Mouse (Mus musculus) lung, postnatal 4 days (tissue): ENCODE results near the gene Got2.
"Not testable (repeated sequence)": the region's sequence is repeated elsewhere in the genome, so short reads cannot be mapped to it uniquely, and the experiment has no call there.

Experiments used
- DNase-seq, 2 experiments: peaks; one replicate each; pipeline ENCODE4 v3.0.0; 2021

Got2 gene

GRCm38 (mm10) chr8:95864851-95865250 is 23.5 kb downstream of the Got2 start:
- DNase-seq: not testable (repeated sequence)

GRCm38 (mm10) chr8:95863761-95864440 is 24.4 kb downstream of the Got2 start:
- not testable (repeated sequence) for DNase-seq

- no peak for DNase-seq
These were observed 34.2 kb downstream of the Got2 start for GRCm38 (mm10) chr8:95854174-95854573.

- DNase-seq: peak; percentile 77 to 78
These were observed 35.1 kb downstream of the Got2 start, which contains the start of gene Slc38a7 for GRCm38 (mm10) chr8:95853102-95853843. Gene Slc38a7 (minus strand): TSS chr8:95853539.

- DNase-seq: peak; percentile 44 to 55
These were observed 36.1 kb downstream of the Got2 start for GRCm38 (mm10) chr8:95852290-95852689.

GRCm38 (mm10) chr8:95850326-95850725 is 38.0 kb downstream of the Got2 start:
- no peak for DNase-seq

- DNase-seq: no peak
These were observed 39.4 kb downstream of the Got2 start for GRCm38 (mm10) chr8:95848734-95849464.

- DNase-seq: no peak
These were observed 40.2 kb downstream of the Got2 start for GRCm38 (mm10) chr8:95848061-95848551.

GRCm38 (mm10) chr8:95845026-95845425 is 43.3 kb downstream of the Got2 start:
- DNase-seq: no peak

GRCm38 (mm10) chr8:95843968-95844367 is 44.4 kb downstream of the Got2 start:
- DNase-seq: no peak

GRCm38 (mm10) chr8:95841436-95841835 is 46.9 kb downstream of the Got2 start:
- DNase-seq: no peak

- DNase-seq: no peak
These were observed 49.1 kb downstream of the Got2 start for GRCm38 (mm10) chr8:95839289-95839688.

GRCm38 (mm10) chr8:95837266-95837665 is 51.1 kb downstream of the Got2 start:
- no peak for DNase-seq

GRCm38 (mm10) chr8:95835891-95836290 is 52.5 kb downstream of the Got2 start:
- no peak for DNase-seq

- DNase-seq: peak; percentile 15 to 32
These were observed 54.8 kb downstream of the Got2 start for GRCm38 (mm10) chr8:95833435-95833984.

GRCm38 (mm10) chr8:95832603-95833434 is 55.5 kb downstream of the Got2 start:
- peak; percentile 72 to 88 for DNase-seq

GRCm38 (mm10) chr8:95830144-95830543 is 58.2 kb downstream of the Got2 start:
- DNase-seq: no peak

- not testable (repeated sequence) for DNase-seq
These were observed 63.2 kb downstream of the Got2 start, which contains the start of gene Sap18b for GRCm38 (mm10) chr8:95825162-95825561. Gene Sap18b (plus strand): TSS chr8:95825346.

GRCm38 (mm10) chr8:95822699-95823098 is 65.6 kb downstream of the Got2 start:
- DNase-seq: no peak

GRCm38 (mm10) chr8:95822096-95822495 is 66.3 kb downstream of the Got2 start:
- DNase-seq: no peak

- DNase-seq: no peak
These were observed 67.1 kb downstream of the Got2 start for GRCm38 (mm10) chr8:95821266-95821665.

- DNase-seq: no peak
These were observed 70.1 kb downstream of the Got2 start for GRCm38 (mm10) chr8:95818211-95818610.
